Mouse (Mus musculus) thymus, adult 2 months (tissue): ENCODE data around the gene Atp11a.

Experiments
- CTCF ChIP-seq: fragments of 200-500 bp; IDR thresholded peaks from 2 replicates; pipeline ENCODE4 v1.5.1; 2012; ENCODE audit warnings: mild to moderate bottlenecking, control low read depth, low read length, moderate library complexity, borderline replicate concordance; ENCODE audit not compliant: control insufficient read depth, poor library complexity, insufficient read depth; ENCODE audit errors: extremely low read depth
- POLR2A ChIP-seq: fragments of 200-500 bp; IDR thresholded peaks from 2 replicates; pipeline ENCODE4 v1.6.1; 2012; ENCODE audit warnings: mild to moderate bottlenecking, low read length, control low read depth, moderate library complexity; ENCODE audit not compliant: control insufficient read depth, poor library complexity, insufficient read depth; ENCODE audit errors: extremely low read depth

GRCm38 (mm10) chr8:12887772-12888435 lies 131.1 kb downstream of the Atp11a start:
- no peak for TF ChIP-seq CTCF
- TF ChIP-seq POLR2A = no peak
